Mouse (Mus musculus): Measurements from ENCODE around the gene Hnrnpa1. TPM values are rescaled to one million over a fixed set of nuclear protein-coding genes. Genes with fewer than 3 reads are reported as not detected.
"Not testable (repeated sequence)": the region's sequence is repeated elsewhere in the genome, so short reads cannot be mapped to it uniquely, and the experiment has no call there.

Hnrnpa1 gene
- polyA plus RNA-seq, 1 experiment from 2014 or later = 837 TPM

GRCm38 (mm10) chr15:103256210-103256986 lies 16.2 kb downstream of the Hnrnpa1 start:
- no peak overlapping the region for H3K4me2 ChIP-seq (ENCODE audit: low read length)
- H3K9ac ChIP-seq (ENCODE audit: low read length) = no peak overlapping the region
- no peak for ATAC-seq (replicated peaks; ENCODE audit: low FRiP score, low TSS enrichment, low read depth)
- no peak overlapping the region for H3K4me3 ChIP-seq (ENCODE audit: low read depth, low read length)
- H3K4me1 ChIP-seq (replicated peaks; ENCODE audit: control insufficient read depth, insufficient read depth, low read length) = peaks cover 7% of the 10 kb centered on the region
- no peak for DNase-seq (ENCODE audit: low spot score)
- H3K27ac ChIP-seq (ENCODE audit: low read depth) = no peak overlapping the region
- H3K27me3 ChIP-seq (replicated peaks; ENCODE audit: control insufficient read depth, insufficient read depth, low read length) = 0 out of 2 replicates have a peak, but pooled peaks cover 3% of the 10 kb centered on the region
- WGBS = 91% methylated on average over 6 of the region's 6 CpGs
- no peaks in the 10 kb centered on the region for H3K36me3 ChIP-seq (ENCODE audit: control insufficient read depth, insufficient read depth, low read length)
- no peaks in the 10 kb centered on the region for H3K9me3 ChIP-seq (ENCODE audit: control insufficient read depth, low read length)

DNA sequence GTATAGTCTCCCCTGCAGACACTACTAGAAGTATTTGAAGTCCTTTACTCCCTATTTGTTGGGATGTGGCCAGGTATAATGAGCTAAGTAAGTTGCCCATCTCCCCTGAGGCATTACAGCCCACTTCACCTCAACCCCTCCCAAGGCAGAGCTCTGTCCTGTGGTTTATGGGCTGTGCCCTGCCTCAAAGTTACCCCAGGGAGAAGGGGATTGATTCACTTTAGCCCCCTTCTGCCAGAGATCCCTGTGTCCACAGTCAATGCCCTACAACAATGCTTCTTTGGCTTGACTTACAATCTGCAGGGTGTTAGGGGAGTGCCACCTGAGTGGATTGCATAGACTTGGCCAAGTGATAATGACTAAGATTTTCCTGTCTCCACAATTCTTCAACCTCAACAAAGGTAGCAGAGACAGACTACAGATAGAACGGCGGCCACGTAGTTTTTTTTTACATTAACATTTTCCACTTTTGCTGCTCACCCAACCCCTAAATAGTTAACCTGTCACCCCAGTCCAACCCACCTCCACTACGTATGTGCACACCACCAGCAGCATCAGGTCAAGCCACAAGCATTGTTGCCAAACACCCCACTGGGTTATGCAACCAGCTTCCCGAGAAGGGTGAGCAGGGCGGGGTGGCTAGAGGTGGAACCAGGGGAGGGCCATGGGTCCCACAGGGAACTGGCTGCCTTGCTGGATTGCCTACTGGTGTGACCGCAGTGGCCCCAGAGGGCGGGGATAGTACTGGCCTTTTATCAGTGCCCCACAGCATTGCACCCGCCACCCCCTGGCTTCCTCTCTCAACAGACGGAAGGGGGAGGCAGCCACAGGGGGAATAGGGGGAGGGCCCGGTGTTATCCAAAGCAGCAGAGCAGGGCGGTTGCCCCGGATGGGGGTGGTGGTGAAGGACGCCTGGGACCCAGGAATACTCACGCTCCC lies 17.8 kb downstream of the Hnrnpa1 start, which contains the start of gene Nfe2:
Gene Nfe2 (minus strand): TSS at position 614 of the 939 bp plus-strand sequence.
- DNase-seq (ENCODE audit: low spot score) = peak; percentile 59

DNA sequence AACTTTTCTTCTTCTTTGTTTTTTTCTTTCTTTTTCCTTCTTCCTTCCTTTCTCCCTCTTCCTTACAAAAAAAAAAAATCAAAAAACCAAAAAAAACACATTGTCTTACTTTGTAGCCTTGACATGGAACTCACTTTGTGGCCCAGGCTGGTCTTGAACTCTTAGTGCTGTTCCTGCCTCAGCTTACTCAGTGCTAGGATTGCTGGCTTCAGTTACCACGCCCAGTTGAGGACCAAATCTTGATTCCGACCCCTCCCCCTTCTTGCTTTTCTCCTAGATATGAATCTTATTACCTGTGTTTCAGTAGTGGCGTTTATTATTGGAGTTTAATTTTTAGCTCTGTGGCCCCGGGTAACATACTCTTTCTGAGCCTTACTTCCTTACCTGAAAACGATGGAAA lies 18.9 kb downstream of the Hnrnpa1 start:
- Histone ChIP-seq H3K9ac (ENCODE audit: low read length) (no peak overlapping the region), H3K27me3 (replicated peaks; ENCODE audit: control insufficient read depth, insufficient read depth, low read length) (0 out of 2 replicates have a peak, but pooled peaks cover 3% of the 10 kb centered on the region), H3K9me3 (ENCODE audit: control insufficient read depth, low read length) (no peaks in the 10 kb centered on the region), H3K27ac (ENCODE audit: low read depth) (no peak overlapping the region), H3K36me3 (ENCODE audit: control insufficient read depth, insufficient read depth, low read length) (no peaks in the 10 kb centered on the region), H3K4me2 (ENCODE audit: low read length) (no peak overlapping the region), H3K4me3 (ENCODE audit: low read depth, low read length) (no peak overlapping the region), H3K4me1 (replicated peaks; ENCODE audit: control insufficient read depth, insufficient read depth, low read length) (peaks cover 7% of the 10 kb centered on the region)
- DNase-seq (ENCODE audit: low spot score) (no peak), ATAC-seq (replicated peaks; ENCODE audit: low FRiP score, low TSS enrichment, low read depth) (no peak)
- WGBS = 83% methylated on average over 5 of the region's 5 CpGs

More for the DNA sequence above, 17.8 kb downstream of the Hnrnpa1 start, which contains the start of gene Nfe2:
- Histone ChIP-seq H3K4me2 (ENCODE audit: low read length) (peak within 1 kb of the TSS; percentile 40), H3K9me3 (ENCODE audit: control insufficient read depth, low read length) (no peaks in the 10 kb centered on the region), H3K27me3 (replicated peaks; ENCODE audit: control insufficient read depth, insufficient read depth, low read length) (0 out of 2 replicates have a peak, but pooled peaks cover 3% of the 10 kb centered on the region), H3K4me1 (replicated peaks; ENCODE audit: control insufficient read depth, insufficient read depth, low read length) (peaks cover 7% of the 10 kb centered on the region), H3K36me3 (ENCODE audit: control insufficient read depth, insufficient read depth, low read length) (no peaks in the 10 kb centered on the region), H3K27ac (ENCODE audit: low read depth) (no peak within 1 kb of the TSS), H3K9ac (ENCODE audit: low read length) (no peak within 1 kb of the TSS), H3K4me3 (ENCODE audit: low read depth, low read length) (no peak within 1 kb of the TSS)
- WGBS = 12% methylated on average over 15 of the region's 15 CpGs
- ATAC-seq (replicated peaks; ENCODE audit: low FRiP score, low TSS enrichment, low read depth) = peak; percentile 67

DNA sequence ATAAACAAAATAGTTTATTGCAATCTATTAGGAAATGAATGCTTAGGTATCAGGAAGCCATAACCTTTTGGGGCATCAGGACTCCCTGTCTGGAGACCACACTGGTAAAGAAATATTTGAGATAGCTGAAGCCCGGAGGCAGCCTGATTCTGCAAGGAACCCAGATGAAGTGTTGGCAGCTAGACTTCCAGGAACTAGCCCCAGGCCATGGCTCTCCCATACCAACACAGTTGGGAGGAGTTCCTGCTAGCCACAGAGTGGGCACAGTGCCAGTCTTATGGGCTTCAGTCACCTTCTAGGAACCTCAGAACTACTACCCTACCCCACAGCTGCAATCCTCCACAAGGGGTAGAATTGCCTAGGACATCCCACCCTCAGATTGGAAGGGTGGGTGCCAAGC lies 19.8 kb downstream of the Hnrnpa1 start:
- Histone ChIP-seq H3K27ac (ENCODE audit: low read depth) (no peak overlapping the region), H3K9ac (ENCODE audit: low read length) (no peak overlapping the region), H3K36me3 (ENCODE audit: control insufficient read depth, insufficient read depth, low read length) (no peaks in the 10 kb centered on the region), H3K9me3 (ENCODE audit: control insufficient read depth, low read length) (no peaks in the 10 kb centered on the region), H3K4me3 (ENCODE audit: low read depth, low read length) (no peak overlapping the region), H3K4me1 (replicated peaks; ENCODE audit: control insufficient read depth, insufficient read depth, low read length) (peaks cover 2% of the 10 kb centered on the region), H3K4me2 (ENCODE audit: low read length) (no peak overlapping the region), H3K27me3 (replicated peaks; ENCODE audit: control insufficient read depth, insufficient read depth, low read length) (no peaks in the 10 kb centered on the region)
- no peak for ATAC-seq (replicated peaks; ENCODE audit: low FRiP score, low TSS enrichment, low read depth)
- no peak for DNase-seq (ENCODE audit: low spot score)
- 67% methylated on average over 1 of the region's 1 CpGs for WGBS

DNA sequence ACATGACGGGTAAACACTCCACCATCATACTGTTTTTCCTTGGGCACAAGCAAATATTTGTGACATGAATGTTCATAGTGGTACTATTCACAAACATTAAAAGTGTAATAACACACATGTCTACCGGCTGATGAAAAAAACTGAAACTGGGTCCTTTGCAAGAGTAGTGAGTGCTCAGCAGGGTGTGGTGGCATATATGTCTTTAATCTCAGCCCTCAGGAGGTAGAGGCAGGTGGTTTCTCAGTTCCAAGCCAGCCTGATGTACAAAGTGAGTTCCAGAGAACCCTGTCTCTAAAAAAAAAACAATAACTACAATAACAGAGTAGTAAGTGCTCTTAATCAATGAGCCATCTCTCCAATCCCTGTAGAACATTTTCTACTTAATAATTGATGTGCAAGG lies 24.6 kb downstream of the Hnrnpa1 start:
- Histone ChIP-seq H3K27me3 (replicated peaks; ENCODE audit: control insufficient read depth, insufficient read depth, low read length) (no peaks in the 10 kb centered on the region), H3K9me3 (ENCODE audit: control insufficient read depth, low read length) (no peaks in the 10 kb centered on the region), H3K9ac (ENCODE audit: low read length) (no peak overlapping the region), H3K36me3 (ENCODE audit: control insufficient read depth, insufficient read depth, low read length) (no peaks in the 10 kb centered on the region), H3K27ac (ENCODE audit: low read depth) (no peak overlapping the region), H3K4me3 (ENCODE audit: low read depth, low read length) (no peak overlapping the region), H3K4me1 (replicated peaks; ENCODE audit: control insufficient read depth, insufficient read depth, low read length) (no peaks in the 10 kb centered on the region), H3K4me2 (ENCODE audit: low read length) (no peak overlapping the region)
- 87% methylated on average over 2 of the region's 2 CpGs for WGBS
- ATAC-seq (replicated peaks; ENCODE audit: low FRiP score, low TSS enrichment, low read depth) (no peak), DNase-seq (ENCODE audit: low spot score) (no peak)

- Histone ChIP-seq H3K9ac (ENCODE audit: low read length) (no peak overlapping the region), H3K36me3 (ENCODE audit: control insufficient read depth, insufficient read depth, low read length) (no peaks in the 10 kb centered on the region), H3K4me3 (ENCODE audit: low read depth, low read length) (no peak overlapping the region), H3K4me1 (replicated peaks; ENCODE audit: control insufficient read depth, insufficient read depth, low read length) (peaks cover 5% of the 10 kb centered on the region), H3K27ac (ENCODE audit: low read depth) (no peak overlapping the region), H3K27me3 (replicated peaks; ENCODE audit: control insufficient read depth, insufficient read depth, low read length) (no peaks in the 10 kb centered on the region), H3K9me3 (ENCODE audit: control insufficient read depth, low read length) (no peaks in the 10 kb centered on the region), H3K4me2 (ENCODE audit: low read length) (no peak overlapping the region)
- 76% methylated on average over 4 of the region's 4 CpGs for WGBS
- ATAC-seq (replicated peaks; ENCODE audit: low FRiP score, low TSS enrichment, low read depth) (no peak), DNase-seq (ENCODE audit: low spot score) (no peak)
These were observed 28.7 kb downstream of the Hnrnpa1 start for GRCm38 (mm10) chr15:103268903-103269302.

DNA sequence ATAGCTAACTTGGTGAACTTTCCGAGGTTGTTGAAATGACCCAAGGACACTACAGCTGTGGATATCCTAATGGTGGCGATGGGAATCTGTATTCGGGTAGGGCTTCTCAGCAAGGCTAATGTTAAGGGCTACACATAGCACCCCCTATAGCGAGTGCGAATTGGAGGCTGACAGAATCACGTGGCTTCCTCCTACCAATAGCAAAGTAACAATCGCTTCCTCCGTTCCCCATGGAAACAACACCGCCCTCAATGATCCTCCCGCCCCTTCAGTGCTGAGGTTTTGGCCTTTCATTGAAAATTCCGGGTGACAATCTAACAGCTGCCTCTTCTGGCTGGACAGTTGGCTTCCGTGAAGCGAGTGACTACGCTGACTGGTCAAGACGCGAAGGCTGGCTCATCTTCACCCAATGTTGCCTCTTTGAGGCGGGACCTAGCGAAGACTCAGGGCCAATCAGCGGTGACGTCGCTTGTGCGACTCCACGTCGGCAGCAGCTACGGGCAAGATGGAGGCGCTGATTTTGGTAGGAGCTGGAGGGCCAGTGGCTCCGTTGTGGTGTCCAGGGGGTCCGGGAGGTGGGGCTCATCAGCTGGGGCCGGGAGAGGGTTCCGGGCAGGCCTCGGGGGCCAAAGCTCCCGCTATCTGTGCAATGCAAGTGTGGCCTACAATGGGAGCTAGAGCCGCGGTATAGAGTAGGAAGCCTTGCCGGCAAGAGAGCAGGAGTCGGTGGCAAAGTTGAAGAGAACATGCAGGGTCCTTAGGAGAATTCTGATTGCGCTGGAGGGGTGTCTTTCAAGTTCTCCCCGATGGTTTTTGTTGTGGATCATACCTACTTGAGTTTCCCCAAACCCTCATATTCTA lies 32.4 kb downstream of the Hnrnpa1 start, which contains the start of gene Copz1:
Gene Copz1 (plus strand): TSS at position 296 of the 861 bp plus-strand sequence.
- peaks cover 14% of the 10 kb centered on the region for H3K4me1 ChIP-seq (replicated peaks; ENCODE audit: control insufficient read depth, insufficient read depth, low read length)
- peak within 1 kb of the TSS; percentile 87 for H3K4me3 ChIP-seq (ENCODE audit: low read depth, low read length)
- H3K4me2 ChIP-seq (ENCODE audit: low read length) = peak within 1 kb of the TSS; percentile 82
- H3K27me3 ChIP-seq (replicated peaks; ENCODE audit: control insufficient read depth, insufficient read depth, low read length) = no peaks in the 10 kb centered on the region
- peak; percentile 99 for ATAC-seq (replicated peaks; ENCODE audit: low FRiP score, low TSS enrichment, low read depth)
- WGBS = under 1% methylated on average over 38 of the region's 38 CpGs
- peak; percentile 91 for DNase-seq (ENCODE audit: low spot score)
- H3K27ac ChIP-seq (ENCODE audit: low read depth) = 0 out of 2 replicates have a peak within 1 kb of the TSS, but pooled peaks have one; percentile 12
- no peaks in the 10 kb centered on the region for H3K36me3 ChIP-seq (ENCODE audit: control insufficient read depth, insufficient read depth, low read length)
- H3K9ac ChIP-seq (ENCODE audit: low read length) = peak within 1 kb of the TSS; percentile 82
- no peaks in the 10 kb centered on the region for H3K9me3 ChIP-seq (ENCODE audit: control insufficient read depth, low read length)

- not testable (repeated sequence) for H3K36me3 ChIP-seq (ENCODE audit: control insufficient read depth, insufficient read depth, low read length); ATAC-seq (replicated peaks; ENCODE audit: low FRiP score, low TSS enrichment, low read depth); H3K4me2 ChIP-seq (ENCODE audit: low read length); H3K27me3 ChIP-seq (replicated peaks; ENCODE audit: control insufficient read depth, insufficient read depth, low read length); H3K4me3 ChIP-seq (ENCODE audit: low read depth, low read length); H3K9ac ChIP-seq (ENCODE audit: low read length); DNase-seq (ENCODE audit: low spot score); H3K27ac ChIP-seq (ENCODE audit: low read depth); H3K9me3 ChIP-seq (ENCODE audit: control insufficient read depth, low read length)
- 90% methylated on average over 2 of the region's 3 CpGs for whole genome bisulfite sequencing
- H3K4me1 ChIP-seq (replicated peaks; ENCODE audit: control insufficient read depth, insufficient read depth, low read length) = peaks cover 14% of the 10 kb centered on the region
These were observed 35.7 kb downstream of the Hnrnpa1 start for GRCm38 (mm10) chr15:103275943-103276342.
